Mouse (Mus musculus): Measurements from ENCODE around the gene Znrf1.
"Not testable (repeated sequence)": the region's sequence is repeated elsewhere in the genome, so short reads cannot be mapped to it uniquely, and the experiment has no call there.

Znrf1 gene

GRCm38 (mm10) chr8:111644286-111645051 is 108.6 kb downstream of the Znrf1 start:
- in situ Hi-C loops (cut with MboI; ENCODE audit: low pct_unique_long_range_greater_than_20kb in 1 of 2, low sequenced_read_pairs in 2 of 2, unreplicated experiment in 1 of 2): not testable (repeated sequence)

GRCm38 (mm10) chr8:111645715-111646114 is 109.8 kb downstream of the Znrf1 start:
- in situ Hi-C loops (cut with MboI; ENCODE audit: low pct_unique_long_range_greater_than_20kb in 1 of 2, low sequenced_read_pairs in 2 of 2, unreplicated experiment in 1 of 2): no loop called here

GRCm38 (mm10) chr8:111648834-111649233 is 112.9 kb downstream of the Znrf1 start:
- in situ Hi-C loops (cut with MboI; ENCODE audit: low pct_unique_long_range_greater_than_20kb in 1 of 2, low sequenced_read_pairs in 2 of 2, unreplicated experiment in 1 of 2): no loop called here

GRCm38 (mm10) chr8:111650651-111651050 is 114.8 kb downstream of the Znrf1 start:
- in situ Hi-C loops (cut with MboI; ENCODE audit: low pct_unique_long_range_greater_than_20kb in 1 of 2, low sequenced_read_pairs in 2 of 2, unreplicated experiment in 1 of 2): no loop called here

- in situ Hi-C loops (cut with MboI; ENCODE audit: low pct_unique_long_range_greater_than_20kb in 1 of 2, low sequenced_read_pairs in 2 of 2, unreplicated experiment in 1 of 2): no loop called here
These were observed 117.6 kb downstream of the Znrf1 start for GRCm38 (mm10) chr8:111653524-111653923.

- in situ Hi-C loops (cut with MboI; ENCODE audit: low pct_unique_long_range_greater_than_20kb in 1 of 2, low sequenced_read_pairs in 2 of 2, unreplicated experiment in 1 of 2): no loop called here
These were observed 121.5 kb downstream of the Znrf1 start for GRCm38 (mm10) chr8:111657312-111657854.

GRCm38 (mm10) chr8:111658819-111659423 is 123.0 kb downstream of the Znrf1 start:
- in situ Hi-C loops (cut with MboI; ENCODE audit: low pct_unique_long_range_greater_than_20kb in 1 of 2, low sequenced_read_pairs in 2 of 2, unreplicated experiment in 1 of 2): no loop called here

GRCm38 (mm10) chr8:111662473-111662872 is 126.6 kb downstream of the Znrf1 start:
- in situ Hi-C loops (cut with MboI; ENCODE audit: low pct_unique_long_range_greater_than_20kb in 1 of 2, low sequenced_read_pairs in 2 of 2, unreplicated experiment in 1 of 2): no loop called here

GRCm38 (mm10) chr8:111666751-111667150 is 130.9 kb downstream of the Znrf1 start:
- in situ Hi-C loops (cut with MboI; ENCODE audit: low pct_unique_long_range_greater_than_20kb in 1 of 2, low sequenced_read_pairs in 2 of 2, unreplicated experiment in 1 of 2): no loop called here
